Mouse (Mus musculus) megakaryocyte-erythroid progenitor cell, adult 5-6 weeks (primary cell): ENCODE results near the gene Cyp2w1. TPM values are rescaled to one million over a fixed set of nuclear protein-coding genes. Genes with fewer than 3 reads are reported as not detected.
A peak's percentile ranks its signal among the peaks of the same experiment; 100 is the strongest.

ENCODE experiments used
- ATAC-seq: replicated peaks from 2 replicates; pipeline ENCODE4 v1.8.0; 2016; ENCODE audit warnings: mild to moderate bottlenecking, inconsistent platforms; ENCODE audit not compliant: severe bottlenecking, poor library complexity, low FRiP score, low TSS enrichment
- total RNA-seq, 2 experiments: library from RNA; stranded (forward) in 1 of 2; stranded (reverse) in 1 of 2; fragments of 200-1000, 215-1000 nt in 1 of 2; fragments of >200 nt in 1 of 2; fragmentation: Nextera tagmentation in 1 of 2; gene quantifications; 2 replicates each; pipeline ENCODE4 v1.2.3; 2014 to 2017

Cyp2w1 gene
- total RNA-seq (2014; fragmentation: Nextera tagmentation), result not detected in 2 replicates
- not detected in 2 replicates for total RNA-seq (2017)

- ATAC-seq, result no peak
Measured at GRCm38 (mm10) chr5:139352317-139352716, at the start of gene Cyp2w1. Cyp2w1 (plus strand) TSS chr5:139352617.

DNA sequence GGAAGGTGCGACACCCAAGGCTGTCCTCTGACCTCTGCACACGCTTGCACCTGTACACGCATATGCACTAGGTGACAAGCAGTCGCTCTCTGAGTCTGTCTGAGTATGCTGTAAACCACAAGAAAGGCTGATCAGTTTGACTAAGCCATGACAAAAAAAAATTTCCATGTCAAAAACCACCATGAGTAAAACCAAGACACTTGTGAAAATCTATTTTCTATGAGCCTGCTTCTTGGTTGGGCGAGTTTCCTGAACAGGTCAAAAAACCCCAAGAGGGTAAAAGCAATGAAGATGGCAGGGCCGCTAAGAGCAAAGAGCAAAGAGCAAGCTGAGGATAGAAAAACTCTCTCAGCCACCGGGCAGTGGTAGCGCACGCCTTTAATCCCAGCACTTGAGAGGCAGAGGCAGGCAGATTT is 48.8 kb upstream of the Cyp2w1 start:
- no peak for ATAC-seq

- ATAC-seq, result no peak
Measured at GRCm38 (mm10) chr5:139309946-139310345, 42.5 kb upstream of the Cyp2w1 start.

DNA sequence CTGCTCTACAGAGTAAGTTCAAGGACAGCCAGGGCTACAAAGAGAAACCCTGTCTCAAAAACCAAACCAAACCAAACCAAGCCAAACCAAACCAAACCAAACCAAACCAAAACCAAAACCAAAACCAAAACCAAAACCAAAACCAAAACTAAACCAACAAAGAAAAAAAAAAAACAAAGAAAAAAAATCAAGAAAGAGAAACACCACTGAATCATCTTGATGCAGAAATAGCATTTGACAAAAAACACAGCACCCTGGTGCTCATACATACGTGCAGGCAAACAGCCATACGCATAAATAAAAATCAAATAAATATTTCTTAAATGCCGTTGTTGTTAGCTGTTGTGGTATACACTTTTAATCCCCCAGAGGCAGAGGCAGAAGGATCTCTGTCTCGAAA is 41.9 kb upstream of the Cyp2w1 start:
- ATAC-seq, result no peak

- ATAC-seq, result no peak
Measured at GRCm38 (mm10) chr5:139311822-139312221, 40.6 kb upstream of the Cyp2w1 start.

- ATAC-seq, result no peak
Measured at GRCm38 (mm10) chr5:139313536-139313935, 38.9 kb upstream of the Cyp2w1 start.

- ATAC-seq, result no peak
Measured at GRCm38 (mm10) chr5:139314941-139315642, 37.3 kb upstream of the Cyp2w1 start.

- no peak for ATAC-seq
Measured at GRCm38 (mm10) chr5:139316982-139317675, 35.3 kb upstream of the Cyp2w1 start.

DNA sequence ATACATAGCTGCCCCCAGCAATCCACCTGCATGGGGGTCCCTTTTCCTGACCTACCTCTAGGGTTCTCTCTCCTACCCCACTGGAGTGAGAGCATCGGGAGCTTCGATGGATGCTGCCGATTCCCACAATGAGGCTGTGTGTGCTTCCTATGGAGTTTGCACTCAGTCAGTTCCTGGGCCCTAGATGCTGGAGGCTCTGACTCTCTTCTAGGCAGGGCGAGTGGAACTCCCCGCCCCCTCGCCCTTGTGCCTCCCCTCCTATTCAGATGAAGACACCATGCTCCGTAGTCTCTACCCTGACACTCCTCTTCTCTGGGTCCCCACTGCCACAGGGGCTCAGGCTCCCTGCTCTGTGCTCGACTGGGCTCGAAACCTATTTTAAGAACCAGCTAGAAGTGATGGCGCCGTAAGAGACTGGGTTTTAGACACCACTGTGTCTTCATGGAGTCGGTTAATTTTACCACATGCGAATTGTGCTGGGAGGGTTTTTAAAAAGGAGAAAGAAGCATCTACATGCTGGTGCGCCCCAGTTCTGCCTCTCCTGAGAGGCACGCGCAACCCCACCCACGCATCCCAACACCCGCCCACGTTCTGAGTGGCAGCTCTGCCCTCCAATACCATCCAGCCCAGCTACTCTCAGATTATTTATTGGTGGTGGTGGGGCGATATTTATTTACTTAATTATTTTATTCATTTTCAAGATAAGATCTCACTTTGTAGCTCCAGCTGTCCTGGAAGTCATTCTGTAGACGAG is 34.5 kb upstream of the Cyp2w1 start:
- no peak for ATAC-seq

DNA sequence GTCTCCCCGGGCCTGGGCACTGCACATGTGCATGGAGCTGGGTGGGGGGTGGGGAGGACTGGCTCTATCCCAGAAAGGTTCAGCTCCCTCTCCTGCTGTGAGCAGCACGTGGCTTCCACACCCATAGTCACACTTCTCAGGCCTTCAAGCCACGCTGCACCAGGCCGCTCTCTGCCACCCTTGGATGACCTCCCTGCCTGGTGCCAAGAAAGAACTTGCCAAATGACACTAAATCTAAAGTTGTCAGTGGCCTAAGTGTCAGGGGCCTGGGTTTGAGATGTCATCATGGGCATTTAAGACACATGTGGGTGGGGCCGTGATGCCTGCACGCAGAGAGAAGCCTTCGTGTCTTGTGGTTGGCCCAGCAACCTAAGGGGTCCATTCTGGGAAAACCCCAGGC is 32.0 kb upstream of the Cyp2w1 start:
- no peak for ATAC-seq

- ATAC-seq, result no peak
Measured at GRCm38 (mm10) chr5:139321331-139321730, 31.1 kb upstream of the Cyp2w1 start.

DNA sequence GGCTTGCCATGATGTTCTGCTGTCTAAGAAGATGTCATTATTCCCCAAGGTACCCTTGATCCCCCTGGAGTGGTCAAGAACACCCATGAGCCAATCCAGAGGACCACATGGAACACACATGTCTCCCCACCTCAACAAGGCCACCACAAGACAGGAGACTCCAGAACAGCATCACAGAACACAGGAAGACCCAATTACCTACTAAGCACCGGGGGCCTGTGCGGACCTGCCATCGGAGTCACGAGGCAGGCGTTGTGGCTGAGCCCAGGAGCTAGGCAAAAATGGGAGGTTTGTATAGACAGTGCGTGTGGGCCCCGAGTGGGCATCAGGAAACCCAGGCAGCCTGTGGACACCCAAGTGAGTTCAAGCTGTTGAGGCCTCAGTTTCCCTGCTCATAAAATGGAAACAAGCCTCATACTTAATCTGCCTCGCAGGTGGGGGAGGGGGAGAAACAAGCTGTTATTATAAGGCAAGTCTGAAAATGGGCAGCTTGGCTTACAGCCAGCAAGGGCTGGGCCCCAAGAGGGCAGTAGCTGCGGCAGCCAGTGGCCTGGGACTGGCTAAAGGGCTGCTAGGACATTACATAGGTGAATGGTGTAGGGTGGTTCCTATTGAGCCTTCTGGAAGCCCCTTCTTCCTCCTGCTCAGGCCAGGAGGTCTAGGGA is 29.0 kb upstream of the Cyp2w1 start:
- no peak for ATAC-seq

GRCm38 (mm10) chr5:139324045-139324491 is 28.3 kb upstream of the Cyp2w1 start:
- ATAC-seq, result peak; percentile 47; the same call in 1 of the 2 replicates

- ATAC-seq, result no peak
Measured at GRCm38 (mm10) chr5:139324691-139325394, 27.6 kb upstream of the Cyp2w1 start.

DNA sequence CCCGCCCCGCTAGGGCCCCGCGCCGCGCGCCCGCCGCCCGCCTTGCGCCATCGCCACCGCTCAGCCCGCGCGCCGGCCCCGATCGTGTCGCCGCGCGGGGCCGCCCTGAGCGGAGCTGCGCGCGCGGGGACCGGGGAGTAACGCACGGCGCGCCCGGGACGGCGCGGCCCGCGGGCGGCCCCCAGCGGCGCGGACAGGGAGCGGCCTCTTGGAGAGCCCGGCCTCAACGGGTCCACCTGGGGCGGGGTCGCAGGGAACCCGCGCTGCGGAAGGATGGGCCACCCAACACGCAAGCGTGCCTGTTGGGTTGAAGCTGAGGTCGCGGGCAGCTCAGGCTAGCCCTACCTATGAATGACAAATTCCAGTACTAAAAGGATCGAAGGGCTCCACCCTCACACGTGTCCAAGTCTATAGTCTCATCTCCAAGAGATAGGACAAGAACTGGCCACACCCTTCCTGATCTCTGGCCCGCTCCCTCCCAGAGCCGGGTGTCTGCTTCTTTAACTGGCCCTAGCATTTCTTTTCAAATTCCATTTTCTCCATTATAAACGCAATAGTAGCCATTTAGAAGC is 26.9 kb upstream of the Cyp2w1 start, which contains the start of gene Adap1:
Gene Adap1, minus strand, starts transcription at position 228 of the 572 bp plus-strand sequence.
- ATAC-seq, result peak; percentile 72

DNA sequence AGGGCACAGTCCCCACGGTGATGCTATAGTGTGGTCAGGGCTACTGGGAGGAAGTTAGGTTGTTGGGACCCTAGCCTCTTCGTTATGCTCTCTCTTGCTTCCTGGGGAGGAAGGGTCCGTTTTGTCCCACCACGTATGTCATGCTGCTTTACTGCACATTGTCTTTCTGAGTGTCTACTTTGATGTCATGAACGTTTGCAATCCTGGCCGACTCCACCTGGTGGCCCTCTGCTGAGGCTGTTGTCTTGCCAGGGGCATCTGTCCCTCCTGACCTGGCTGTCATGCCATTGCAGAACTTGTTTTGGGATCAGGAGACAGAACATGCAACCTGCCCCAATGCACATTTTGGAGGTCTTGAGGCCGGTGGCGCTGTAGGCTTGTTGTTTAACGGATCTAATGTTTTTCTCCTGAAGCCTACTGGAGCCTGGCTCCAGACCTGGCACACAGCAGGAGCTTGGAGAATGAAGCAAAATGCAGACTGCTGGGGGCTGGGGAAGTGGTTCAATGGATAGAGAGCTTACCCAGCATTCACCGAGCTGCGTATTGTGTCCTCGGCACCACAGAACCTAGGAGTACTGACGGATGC is 26.2 kb upstream of the Cyp2w1 start:
- ATAC-seq, result no peak

- no peak for ATAC-seq
Measured at GRCm38 (mm10) chr5:139326986-139327633, 25.3 kb upstream of the Cyp2w1 start.

DNA sequence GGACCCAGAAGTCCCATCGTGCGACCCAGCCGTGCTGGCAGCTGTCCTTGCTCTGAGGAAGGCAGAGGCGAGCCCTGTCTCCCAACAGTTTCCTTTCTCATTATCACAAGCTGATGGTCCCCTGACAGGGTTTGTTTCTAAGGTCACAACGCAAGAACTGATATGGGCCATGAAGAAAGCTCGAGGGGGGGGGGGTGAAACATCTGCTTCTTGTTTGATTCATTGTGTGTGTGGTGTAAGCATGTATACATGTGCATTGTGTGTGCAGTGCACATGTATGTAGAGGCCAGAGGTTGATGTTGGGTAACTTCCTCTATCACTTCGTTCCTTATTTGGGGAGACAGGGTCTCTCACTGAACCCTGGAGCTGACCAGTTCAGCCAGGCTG is 24.8 kb upstream of the Cyp2w1 start:
- ATAC-seq, result no peak
